Mouse (Mus musculus) MEL (cell line): Measurements from ENCODE around the gene Sema6c. TPM values are rescaled to one million over a fixed set of nuclear protein-coding genes. Genes with fewer than 3 reads are reported as not detected.

Source experiments
- DNase-seq: peaks from one replicate; pipeline ENCODE4 v3.0.0; 2011; ENCODE audit warnings: low read depth, low spot score
- H3K27ac ChIP-seq: 2 replicates; pipeline ENCODE4 v1.5.1; 2012; ENCODE audit warnings: low read depth, mild to moderate bottlenecking, control low read depth, low read length, moderate library complexity; ENCODE audit not compliant: control insufficient read depth
- H3K27me3 ChIP-seq, 2 experiments: fragments of 150-350 bp in 1 of 2; sonication (generic) in 1 of 2; 2 replicates each; pipeline ENCODE4 v1.6.1; 2012; ENCODE audit warnings: low read length in 2 of 2, mild to moderate bottlenecking in 2 of 2, improper control_type of control experiment in 1 of 2, moderate library complexity in 1 of 2; ENCODE audit not compliant: insufficient read depth in 2 of 2, control insufficient read depth in 1 of 2
- H3K36me3 ChIP-seq, 2 experiments: 2 replicates each; pipeline ENCODE4 v1.6.1; 2012 to 2014; ENCODE audit warnings: low read length in 2 of 2, improper control_type of control experiment in 1 of 2, inconsistent platforms in 1 of 2, mild to moderate bottlenecking in 1 of 2; ENCODE audit not compliant: insufficient read depth in 2 of 2, control insufficient read depth in 1 of 2
- H3K4me1 ChIP-seq, 2 experiments: fragments of 150-350 bp in 1 of 2; sonication (generic) in 1 of 2; 2 replicates each; pipeline ENCODE4 v1.6.1; 2012; ENCODE audit warnings: low read length in 2 of 2, improper control_type of control experiment in 1 of 2, mild to moderate bottlenecking in 1 of 2; ENCODE audit not compliant: insufficient read depth in 2 of 2, control insufficient read depth in 1 of 2
- H3K4me3 ChIP-seq, 2 experiments: fragments of 150-350 bp in 1 of 2; sonication (generic) in 1 of 2; 2 replicates each; pipeline ENCODE4 v1.5.1; 2012; ENCODE audit warnings: low read depth in 2 of 2, low read length in 2 of 2, mild to moderate bottlenecking in 2 of 2, moderate library complexity in 2 of 2, control low read depth in 1 of 2, improper control_type of control experiment in 1 of 2; ENCODE audit not compliant: control insufficient read depth in 1 of 2, insufficient read depth in 1 of 2
- H3K79me2 ChIP-seq: 2 replicates; pipeline ENCODE4 v1.6.1; 2012; ENCODE audit warnings: mild to moderate bottlenecking, low read length, moderate library complexity; ENCODE audit not compliant: control insufficient read depth, poor library complexity, insufficient read depth
- H3K9ac ChIP-seq: 2 replicates; pipeline ENCODE4 v1.6.1; 2012; ENCODE audit warnings: low read depth, mild to moderate bottlenecking, control low read depth, low read length, moderate library complexity; ENCODE audit not compliant: control insufficient read depth, poor library complexity, severe bottlenecking
- H3K9me3 ChIP-seq: fragments of 150-350 bp; sonication (generic); replicated peaks from 2 replicates; pipeline ENCODE4 v1.6.1; 2012; ENCODE audit warnings: mild to moderate bottlenecking, low read length, improper control_type of control experiment, moderate library complexity; ENCODE audit not compliant: insufficient read depth
- CHD2 ChIP-seq: IDR thresholded peaks from 2 replicates; pipeline ENCODE4 v1.6.1; 2011; ENCODE audit warnings: low read length, improper control_type of control experiment
- CTCF ChIP-seq, 3 experiments: IDR thresholded peaks in 2 of 3; conservative IDR thresholded peaks in 1 of 3; 2 replicates each; pipeline ENCODE4 v1.5.1; 2011 to 2012; ENCODE audit warnings: low read length in 3 of 3, low read depth in 2 of 3, mild to moderate bottlenecking in 2 of 3, improper control_type of control experiment in 1 of 3, inconsistent platforms in 1 of 3, mixed read lengths in 1 of 3, moderate library complexity in 1 of 3; ENCODE audit not compliant: control insufficient read depth in 1 of 3, insufficient read depth in 1 of 3, poor library complexity in 1 of 3, severe bottlenecking in 1 of 3
- ELF1 ChIP-seq: IDR thresholded peaks from 2 replicates; pipeline ENCODE4 v1.6.1; 2014; ENCODE audit warnings: low read depth, mild to moderate bottlenecking, inconsistent platforms, low read length, improper control_type of control experiment, moderate library complexity
- EP300 ChIP-seq, 2 experiments: IDR thresholded peaks; 2 replicates each; pipeline ENCODE4 v1.6.1; 2011; ENCODE audit warnings: improper control_type of control experiment in 2 of 2, low read length in 2 of 2, low read depth in 1 of 2, mild to moderate bottlenecking in 1 of 2
- ETS1 ChIP-seq: IDR thresholded peaks from 2 replicates; pipeline ENCODE4 v1.6.1; 2012; ENCODE audit warnings: low read depth, mild to moderate bottlenecking, inconsistent platforms, low read length, improper control_type of control experiment, moderate library complexity
- GATA1 ChIP-seq: IDR thresholded peaks from 2 replicates; pipeline ENCODE4 v1.6.1; 2011; ENCODE audit warnings: low read depth, low read length, improper control_type of control experiment
- HCFC1 ChIP-seq: IDR thresholded peaks from 2 replicates; pipeline ENCODE4 v1.6.1; 2012; ENCODE audit warnings: low read depth, mild to moderate bottlenecking, inconsistent platforms, low read length, improper control_type of control experiment, moderate library complexity
- JUND ChIP-seq: IDR thresholded peaks from 2 replicates; pipeline ENCODE4 v1.6.1; 2011; ENCODE audit warnings: low read depth, mild to moderate bottlenecking, improper control_type of control experiment, low read length
- MAFK ChIP-seq: IDR thresholded peaks from 2 replicates; pipeline ENCODE4 v1.6.1; 2011; ENCODE audit warnings: low read depth, mild to moderate bottlenecking, low read length, improper control_type of control experiment, borderline replicate concordance
- MAZ ChIP-seq: IDR thresholded peaks from 2 replicates; pipeline ENCODE4 v1.6.1; 2012; ENCODE audit warnings: low read depth, mild to moderate bottlenecking, inconsistent platforms, low read length, improper control_type of control experiment
- MXI1 ChIP-seq: IDR thresholded peaks from 2 replicates; pipeline ENCODE4 v1.6.1; 2011; ENCODE audit warnings: mild to moderate bottlenecking, low read depth, low read length, improper control_type of control experiment
- MYB ChIP-seq: IDR thresholded peaks from 2 replicates; pipeline ENCODE4 v1.6.1; 2011; ENCODE audit warnings: mild to moderate bottlenecking, low read depth, low read length, improper control_type of control experiment
- MYC ChIP-seq: IDR thresholded peaks from 2 replicates; pipeline ENCODE4 v1.6.1; 2011; ENCODE audit warnings: low read depth, mild to moderate bottlenecking, low read length, improper control_type of control experiment, moderate library complexity
- NELFE ChIP-seq: IDR thresholded peaks from 2 replicates; pipeline ENCODE4 v1.6.1; 2011; ENCODE audit warnings: low read depth, low read length, improper control_type of control experiment
- POLR2A ChIP-seq, 2 experiments: IDR thresholded peaks; 2 replicates each; pipeline ENCODE4 v1.6.1; 2011 to 2012; ENCODE audit warnings: low read length in 2 of 2, mild to moderate bottlenecking in 2 of 2, control low read depth in 1 of 2, improper control_type of control experiment in 1 of 2, low read depth in 1 of 2, moderate library complexity in 1 of 2; ENCODE audit not compliant: control insufficient read depth in 1 of 2, insufficient read depth in 1 of 2, poor library complexity in 1 of 2
- POLR2AphosphoS2 ChIP-seq: IDR thresholded peaks from 2 replicates; pipeline ENCODE4 v1.6.1; 2011; ENCODE audit warnings: low read length, improper control_type of control experiment
- POLR2AphosphoS5 ChIP-seq: IDR thresholded peaks from 2 replicates; pipeline ENCODE4 v1.6.1; 2012; ENCODE audit warnings: low read depth, borderline replicate concordance, mild to moderate bottlenecking, inconsistent platforms, low read length, moderate library complexity, mixed read lengths
- RAD21 ChIP-seq: IDR thresholded peaks from 2 replicates; pipeline ENCODE4 v1.6.1; 2011; ENCODE audit warnings: mild to moderate bottlenecking, low read depth, low read length, improper control_type of control experiment
- SIN3A ChIP-seq: IDR thresholded peaks from 2 replicates; pipeline ENCODE4 v1.6.1; 2012; ENCODE audit warnings: low read length, improper control_type of control experiment, inconsistent platforms
- SMC3 ChIP-seq: IDR thresholded peaks from 2 replicates; pipeline ENCODE4 v1.6.1; 2011; ENCODE audit warnings: low read depth, low read length, improper control_type of control experiment
- TAL1 ChIP-seq: IDR thresholded peaks from 2 replicates; pipeline ENCODE4 v1.6.1; 2012; ENCODE audit warnings: mild to moderate bottlenecking, inconsistent platforms, low read length, moderate library complexity, mixed read lengths
- TBP ChIP-seq: IDR thresholded peaks from 2 replicates; pipeline ENCODE4 v1.8.0; 2011; ENCODE audit warnings: low read depth, low read length, improper control_type of control experiment
- TCF12 ChIP-seq: IDR thresholded peaks from 2 replicates; pipeline ENCODE4 v1.6.1; 2014; ENCODE audit warnings: low read depth, mild to moderate bottlenecking, inconsistent platforms, low read length, improper control_type of control experiment, moderate library complexity
- UBTF ChIP-seq: IDR thresholded peaks from 2 replicates; pipeline ENCODE4 v1.6.1; 2012; ENCODE audit warnings: low read depth, mild to moderate bottlenecking, inconsistent platforms, low read length, improper control_type of control experiment, moderate library complexity, borderline replicate concordance; ENCODE audit not compliant: insufficient read depth
- ZC3H11A ChIP-seq: IDR thresholded peaks from 2 replicates; pipeline ENCODE4 v1.6.1; 2012; ENCODE audit warnings: low read depth, mild to moderate bottlenecking, inconsistent platforms, low read length, improper control_type of control experiment
- ZMIZ1 ChIP-seq: IDR thresholded peaks from 2 replicates; pipeline ENCODE4 v1.6.1; 2012; ENCODE audit warnings: low read depth, mild to moderate bottlenecking, inconsistent platforms, low read length, improper control_type of control experiment, moderate library complexity
- ZNF384 ChIP-seq: IDR thresholded peaks from 2 replicates; pipeline ENCODE4 v1.6.1; 2012; ENCODE audit warnings: low read depth, mild to moderate bottlenecking, inconsistent platforms, low read length, improper control_type of control experiment
- polyA plus RNA-seq, 2 experiments: library from polyadenylated mRNA; stranded (reverse) in 1 of 2; unstranded in 1 of 2; fragments of >175 nt in 1 of 2; fragments of >200 nt in 1 of 2; gene quantifications; 2 replicates each; pipeline versions ENCODE4 v1.2.1 to v1.2.4; 2012; ENCODE audit warnings: low replicate concordance in 2 of 2, low read depth in 1 of 2; ENCODE audit not compliant: insufficient read length in 2 of 2, insufficient read depth in 1 of 2, missing spikeins in 1 of 2
- total RNA-seq: library from RNA; depleted of rRNA; stranded (reverse); fragments of 300-350 nt; gene quantifications from 2 replicates; pipeline ENCODE4 v1.2.3, GENCODE M21; 2012

Gene Sema6c
- total and polyA plus RNA-seq, 3 experiments = 0.35 to 3.2 TPM; not detected in 1

DNA sequence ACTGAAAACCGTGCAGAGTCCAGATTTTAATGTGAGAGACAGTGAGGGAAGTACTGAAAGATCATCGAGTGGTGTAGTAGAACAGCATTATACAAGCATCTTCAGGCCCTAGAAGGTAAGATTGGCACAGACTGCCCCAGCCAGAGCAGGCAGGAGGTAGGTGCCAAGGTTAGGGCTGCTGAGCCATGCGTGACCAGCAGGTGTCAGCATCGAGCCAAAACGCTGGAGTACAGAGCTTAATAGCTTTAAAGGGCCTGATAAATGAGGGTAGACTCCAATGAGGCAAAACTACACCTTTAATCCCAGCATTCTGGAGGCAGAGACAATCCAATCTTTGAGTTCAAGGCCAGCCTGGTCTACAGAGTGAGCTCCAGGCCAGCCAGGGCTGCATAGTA, 17.6 kb upstream of the Sema6c start:
- TF ChIP-seq RAD21 (peak; percentile 96), UBTF (no peak), SMC3 (peak; percentile 98), CHD2 (no peak), TBP (peak; percentile 22; the same call in 1 of the 2 replicates), MYB (no peak), MYC (peak; percentile 56; the same call in 1 of the 2 replicates), MAZ (no peak), CTCF (IDR thresholded peaks at IDR 0.05 in 2 of 3, conservative IDR thresholded peaks at IDR 0.05 in 1 of 3; ENCODE audit: control insufficient read depth in 1 of 3, insufficient read depth in 1 of 3, low read depth in 2 of 3, low read length in 3 of 3, poor library complexity in 1 of 3, severe bottlenecking in 1 of 3) (peak in 2 of 3 experiments; percentile 99 to 100; a peak in 4 of 6 replicates), SIN3A (peak; percentile 48; the same call in 1 of the 2 replicates), POLR2A (IDR thresholded peaks at IDR 0.05; ENCODE audit: control insufficient read depth in 1 of 2, insufficient read depth in 1 of 2, low read depth in 1 of 2, low read length in 2 of 2, poor library complexity in 1 of 2) (no peak), ZC3H11A (peak; percentile 90)
- Histone ChIP-seq H3K4me1 (peaks cover 8 to 14% of the 10 kb centered on the region in 2 experiments), H3K4me3 (peak overlapping the region; percentile 32 to 43), H3K9me3 (no peaks in the 10 kb centered on the region), H3K79me2 (no peaks in the 10 kb centered on the region), H3K36me3 (peaks cover 0 to 14% of the 10 kb centered on the region in 2 experiments; a peak in 3 of 4 replicates), H3K9ac (peak overlapping the region; percentile 5), H3K27ac (no peak overlapping the region), H3K27me3 (no peaks in the 10 kb centered on the region; a peak in 2 of 4 replicates)
- peak; percentile 95 for DNase-seq

- no peaks in the 10 kb centered on the region; a peak in 4 of 4 replicates for H3K27me3 ChIP-seq
- no peak overlapping the region for H3K9ac ChIP-seq
- TF ChIP-seq GATA1 (no peak), ELF1 (no peak), MYC (no peak), MXI1 (no peak), ZNF384 (no peak), HCFC1 (no peak), MAFK (no peak), ZMIZ1 (no peak), NELFE (no peak), TCF12 (no peak), POLR2A (IDR thresholded peaks at IDR 0.05; ENCODE audit: control insufficient read depth in 1 of 2, insufficient read depth in 1 of 2, low read depth in 1 of 2, low read length in 2 of 2, poor library complexity in 1 of 2) (no peak), POLR2AphosphoS5 (no peak), ETS1 (no peak), TAL1 (no peak), EP300 (IDR thresholded peaks at IDR 0.05; ENCODE audit: low read depth in 1 of 2, low read length in 2 of 2) (no peak), MYB (no peak), JUND (no peak), POLR2AphosphoS2 (no peak), MAZ (no peak)
- no peaks in the 10 kb centered on the region for H3K9me3 ChIP-seq
- H3K79me2 ChIP-seq = no peaks in the 10 kb centered on the region
- H3K27ac ChIP-seq = no peak overlapping the region
- H3K4me1 ChIP-seq = no peaks in the 10 kb centered on the region
- H3K4me3 ChIP-seq = no peak overlapping the region
- DNase-seq = no peak
- H3K36me3 ChIP-seq = no peaks in the 10 kb centered on the region
These were observed 12.3 kb upstream of the Sema6c start for GRCm38 (mm10) chr3:95147924-95148323.
